Mouse (Mus musculus) lung, adult 2 months (tissue): Measurements from ENCODE around the gene Mknk1.

Source experiments
- CTCF ChIP-seq: fragments of 200-500 bp; IDR thresholded peaks from 2 replicates; pipeline ENCODE4 v1.5.1; 2011; ENCODE audit warnings: mild to moderate bottlenecking, low read length, control low read depth; ENCODE audit not compliant: insufficient read depth
- POLR2A ChIP-seq: fragments of 200-500 bp; IDR thresholded peaks from 2 replicates; pipeline ENCODE4 v1.6.1; 2011; ENCODE audit warnings: low read depth, mild to moderate bottlenecking, control low read depth, low read length, borderline replicate concordance; ENCODE audit errors: extremely low read depth

- TF ChIP-seq CTCF: no peak
- TF ChIP-seq POLR2A: no peak
These were observed 18.1 kb upstream of the Mknk1 start for GRCm38 (mm10) chr4:115820944-115821343.
